Mouse (Mus musculus) inflammation-experienced regulatory T-cells (primary cell): ENCODE data around the gene Tha1. TPM values are rescaled to one million over a fixed set of nuclear protein-coding genes. Genes with fewer than 3 reads are reported as not detected.

ENCODE experiments used
- polyA plus RNA-seq, 2 experiments: library from polyadenylated mRNA; unstranded; fragments of 100-300 nt; shearing (Covaris generic); gene quantifications; one replicate each; pipeline ENCODE4 v1.2.1; 2017

Gene Tha1
- 10 to 100 TPM; 14.9 to 22.7 TPM for polyA plus RNA-seq

DNA sequence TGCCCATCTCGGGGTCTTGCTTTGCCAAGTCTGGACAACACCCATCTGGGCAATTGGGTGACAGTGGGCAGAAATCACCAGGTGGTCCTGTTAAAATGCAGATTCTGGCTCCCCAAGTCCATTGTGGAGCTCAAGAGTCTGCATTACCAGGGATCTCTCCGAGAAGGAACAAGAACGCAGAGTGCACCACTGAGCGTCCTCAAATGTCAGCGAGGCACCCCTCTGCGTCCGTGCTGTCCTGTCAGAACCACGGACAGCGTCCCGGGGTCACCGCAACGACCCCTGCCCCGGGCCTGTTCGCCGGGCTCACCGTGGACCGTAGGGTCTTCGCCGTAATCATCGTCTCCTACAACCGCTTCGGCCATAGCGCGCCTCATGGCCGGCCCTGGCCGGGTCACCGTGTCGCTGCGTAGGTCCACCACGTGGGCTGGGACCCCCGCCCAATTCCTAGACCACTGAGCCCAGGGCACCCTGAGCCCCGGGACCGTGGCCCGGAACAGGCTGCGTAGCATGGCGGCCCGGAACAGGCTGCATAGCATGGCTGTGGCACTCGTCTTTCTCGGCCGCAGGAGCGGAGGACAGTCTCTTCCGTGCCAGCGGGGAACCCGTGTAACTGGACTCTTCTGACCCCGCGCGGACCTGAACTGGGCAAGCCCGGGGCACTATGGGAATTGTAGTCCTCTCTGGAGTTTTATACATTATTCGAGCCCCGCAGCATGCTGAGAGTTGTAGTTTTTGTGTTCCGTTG is at the start of gene Tha1:
Gene Tha1 (minus strand): TSS at position 621 of the 748 bp plus-strand sequence.

DNA sequence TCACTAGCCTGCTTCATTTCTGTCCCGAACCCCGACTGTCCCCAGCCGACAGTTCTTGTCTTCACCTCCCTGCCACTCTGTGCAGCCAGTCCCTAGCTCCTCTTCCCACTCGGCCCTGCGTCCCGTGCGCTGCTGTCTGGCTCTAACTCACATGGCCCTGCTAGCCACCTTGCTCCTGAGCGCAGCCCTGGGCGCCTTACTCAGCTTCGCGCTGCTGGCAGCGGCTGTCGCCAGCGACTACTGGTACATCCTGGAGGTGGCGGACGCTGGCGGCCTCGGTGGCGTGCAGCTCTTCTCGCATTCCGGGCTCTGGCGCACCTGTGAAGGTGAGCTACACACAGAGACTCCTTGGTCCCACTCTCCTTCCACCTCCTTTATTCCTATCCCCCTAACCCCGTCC is 12.7 kb downstream of the Tha1 start, which contains the start of gene Tmem235:
Gene Tmem235 (plus strand): TSS at position 152 of the 400 bp plus-strand sequence.

DNA sequence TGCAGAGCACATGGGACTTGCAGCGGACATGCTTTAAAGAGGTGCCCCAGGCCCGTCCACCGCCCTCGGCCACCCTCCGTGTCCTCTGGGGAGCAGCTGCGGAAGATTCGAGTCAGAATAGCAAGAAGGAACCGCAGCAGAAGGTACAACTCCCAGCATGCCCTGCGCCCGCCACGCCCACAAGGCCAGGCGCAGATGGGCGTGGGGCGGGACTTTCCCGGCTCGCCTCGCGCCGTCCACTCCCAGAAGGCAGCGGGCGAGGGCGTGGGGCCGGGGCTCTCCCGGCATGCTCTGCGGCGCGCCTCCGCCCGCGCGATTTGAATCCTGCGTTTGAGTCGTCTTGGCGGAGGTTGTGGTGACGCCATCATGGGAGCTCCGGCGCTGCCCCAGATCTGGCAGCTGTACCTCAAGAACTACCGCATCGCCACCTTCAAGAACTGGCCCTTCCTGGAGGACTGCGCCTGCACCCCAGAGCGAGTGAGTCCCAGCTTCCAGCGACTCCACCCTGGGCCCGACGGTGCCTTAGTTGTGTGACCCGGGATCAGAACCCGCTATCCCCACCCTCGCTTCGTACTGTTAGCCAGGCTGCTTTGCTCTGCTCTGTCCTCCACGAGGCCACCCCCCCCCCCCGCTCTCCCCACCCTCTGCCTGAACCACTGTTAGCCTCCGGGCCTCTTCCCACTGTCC is 24.2 kb downstream of the Tha1 start, which contains the start of gene Birc5:
Gene Birc5 (plus strand): TSS at position 267 of the 687 bp plus-strand sequence.

DNA sequence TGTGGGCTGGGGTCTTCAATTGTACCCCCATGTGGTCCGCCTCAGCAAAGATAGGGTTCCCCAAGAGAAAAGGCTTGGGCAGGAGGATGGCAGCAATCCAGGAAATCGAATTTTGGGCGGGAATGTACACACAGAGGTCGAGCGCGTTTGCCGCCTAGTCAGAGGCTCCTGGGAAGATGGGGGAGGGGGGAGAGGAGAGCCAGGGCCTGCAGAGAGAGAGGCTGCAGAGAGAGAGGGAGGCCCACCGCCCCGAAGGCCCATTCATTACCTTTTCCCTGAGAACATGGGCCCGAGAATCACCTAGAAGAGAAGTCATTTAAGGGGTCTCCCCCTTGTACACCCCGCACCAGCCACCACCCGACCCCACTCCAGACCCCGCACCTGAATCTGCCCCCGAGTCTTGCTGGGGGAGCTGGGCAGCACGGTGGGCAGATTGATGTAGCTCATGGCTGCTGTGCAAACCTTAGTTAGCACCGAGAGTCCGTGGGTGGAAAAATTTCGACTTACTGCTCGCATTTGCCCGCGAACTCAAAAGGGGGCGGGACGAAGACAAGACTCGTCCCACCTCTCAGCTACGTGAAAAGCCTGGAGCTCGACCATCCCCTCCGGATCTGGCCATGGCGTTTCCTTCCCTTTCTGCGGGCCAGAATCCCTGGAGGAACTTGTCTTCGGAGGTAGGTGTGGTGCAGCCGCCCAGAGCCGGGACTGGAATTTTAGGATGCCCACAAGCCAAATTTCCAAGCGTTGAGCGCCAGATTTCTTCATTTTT is 47.8 kb downstream of the Tha1 start, which contains the start of the genes Afmid and Tk1:
Gene Afmid (plus strand): TSS at position 592 of the 769 bp plus-strand sequence.
Gene Tk1 (minus strand): TSS at position 760 of the 769 bp plus-strand sequence.

Other genes with a start within 250 kb of the Tha1 start
- gene Tnrc6c, start 219.2 kb downstream of the Tha1 start, polyA plus RNA-seq: 10 to 100 TPM; 18.2 to 19.0 TPM
- 100 to 1,000 TPM; 120 to 139 TPM for gene Tmc8, start 91.4 kb downstream of the Tha1 start, polyA plus RNA-seq
- 100 to 1,000 TPM; 141 to 153 TPM for gene Tmc6, start 91.3 kb downstream of the Tha1 start, polyA plus RNA-seq
- 1 to 10 TPM in 1 of 2 experiments, not detected in 1; 1.2 TPM for gene 6030468B19Rik, start 75.8 kb downstream of the Tha1 start, polyA plus RNA-seq
- gene Gm20708, start 63.8 kb downstream of the Tha1 start, polyA plus RNA-seq: 1 to 10 TPM; 2.6 to 4.0 TPM
- 100 to 1,000 TPM; 132 to 205 TPM for gene Syngr2, start 63.8 kb downstream of the Tha1 start, polyA plus RNA-seq
- gene Afmid, start 47.6 kb downstream of the Tha1 start, polyA plus RNA-seq: 10 to 100 TPM; 24.6 to 27.6 TPM
- gene Tk1, start 47.4 kb downstream of the Tha1 start, polyA plus RNA-seq: 10 to 100 TPM; 14.0 to 29.6 TPM
- gene Birc5, start 24.2 kb downstream of the Tha1 start, polyA plus RNA-seq: 1 to 10 TPM; 3.6 to 9.1 TPM
- gene Tmem235, start 12.7 kb downstream of the Tha1 start, polyA plus RNA-seq: under 1 TPM in 1 of 2 experiments, not detected in 1; 0.45 TPM
- gene Socs3, start 96.6 kb upstream of the Tha1 start, polyA plus RNA-seq: 100 to 1,000 TPM; 104 to 139 TPM
- gene Pgs1, start 112.8 kb upstream of the Tha1 start, polyA plus RNA-seq: 10 to 100 TPM; 50.8 to 53.9 TPM